19 mouse cellular contexts compared by ENCODE assay signal in the genomic region with DNA sequence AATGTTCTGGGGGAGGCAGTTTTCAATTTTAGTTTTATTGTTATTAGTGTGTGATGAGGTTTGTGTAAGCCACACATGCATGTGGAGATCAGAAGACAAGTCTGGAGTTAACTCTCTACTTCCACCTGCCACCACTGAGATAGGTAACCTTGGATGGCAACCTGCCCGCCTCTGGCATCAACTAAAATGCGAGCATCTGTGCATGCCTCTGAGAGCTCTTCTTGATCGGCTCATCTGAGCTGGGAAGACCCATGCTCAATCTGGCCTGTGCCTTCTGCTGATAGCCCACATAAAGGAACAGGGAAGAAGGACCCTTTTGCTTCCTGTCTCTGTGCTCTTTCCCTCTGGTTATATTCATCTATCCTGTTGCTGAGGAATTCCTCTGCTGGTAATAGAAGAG.
DNase-seq lines count a peak whose midpoint lies in the region.
"Had no signal": no experiment of that assay in that cellular context is flagged by ENCODE, and none has a peak within 500 bp of the region (broad histone marks: within the 10 kb centered on the region; RNA-seq: fewer than 3 reads in every experiment).

No protein-coding gene starts in this region.

- intact Hi-C loops in left cerebral cortex, postnatal 4 days (cut with DNase I): no loop called here
- intact Hi-C loops in left cerebral cortex, postnatal 14 days (cut with DNase I): no loop called here

- peak; percentile 40 for DNase-seq in left cerebral cortex, postnatal 4 days
- no peak for DNase-seq in left cerebral cortex, postnatal 14 days (ENCODE audit: low spot score in 2 of 2)
- peak; percentile 79 for DNase-seq in cerebellum, adult 11-12 months
- DNase-seq in cerebellum, adult 9-10 months: peak; percentile 83
- peak; percentile 77 to 80 for DNase-seq in cerebellum, postnatal 36 days
- DNase-seq in natural killer cell, adult 2 months (ENCODE audit: low spot score in 2 of 2): no peak
- no peak for DNase-seq in right cerebral cortex, postnatal 10 days (ENCODE audit: low spot score in 2 of 2)
- DNase-seq: adrenal gland, adult 2 months; adrenal gland, postnatal 36 days; heart, postnatal 10 days; kidney, adult 18-20 months; kidney, postnatal 36 days; layer of hippocampus, postnatal 36 days; liver; lung, adult 2 months; lung, postnatal 10 days; midbrain, embryonic 14.5 days; right cerebral cortex, postnatal 25 days; thymus, postnatal 14 days had no signal

Comparison
In these comparisons a context has a peak if more than half of its experiments do, and no peak if none do; other contexts are left out.
1. DNase-seq: peak in left cerebral cortex, postnatal 4 days (single experiment), cerebellum, adult 11-12 months (single experiment), cerebellum, adult 9-10 months (single experiment) and cerebellum, postnatal 36 days (2 of 2); none in left cerebral cortex, postnatal 14 days (0 of 2), natural killer cell, adult 2 months (0 of 2) and right cerebral cortex, postnatal 10 days (0 of 2).